Mouse (Mus musculus): Measurements from ENCODE around the gene Ccdc83. TPM values are rescaled to one million over a fixed set of nuclear protein-coding genes. Genes with fewer than 3 reads are reported as not detected.

The Ccdc83 gene
- total RNA-seq, 2 experiments from 2014 or later = 0.24 to 0.28 TPM

Other genes with a start within 250 kb of the Ccdc83 start
- 100 to 1,000 TPM; 113 to 122 TPM for gene Picalm, start 135.6 kb downstream of the Ccdc83 start, total RNA-seq (2021)
- 1 to 10 TPM; 2.6 to 2.7 TPM for gene Sytl2, start 36.5 kb upstream of the Ccdc83 start, total RNA-seq (2021)
- under 1 TPM; 0.22 to 0.24 TPM for gene Ccdc89, start 160.8 kb upstream of the Ccdc83 start, total RNA-seq (2021)
- 10 to 100 TPM; 18.5 to 21.5 TPM for gene Crebzf, start 177.0 kb upstream of the Ccdc83 start, total RNA-seq (2021)
- 100 to 1,000 TPM; 120 to 136 TPM for gene Tmem126a, start 191.5 kb upstream of the Ccdc83 start, total RNA-seq (2021)
- gene Tmem126b, start 210.2 kb upstream of the Ccdc83 start, total RNA-seq (2021) = 10 to 100 TPM; 24.7 to 25.6 TPM
- 1 to 10 TPM; 1.9 to 3.1 TPM for gene Dlg2, start 210.9 kb upstream of the Ccdc83 start, total RNA-seq (2021)